Mouse (Mus musculus) yolk sac, embryonic 10.5 days (tissue): Measurements from ENCODE around the gene Mag.
"Not testable (repeated sequence)": the region's sequence is repeated elsewhere in the genome, so short reads cannot be mapped to it uniquely, and the experiment has no call there.

Source experiments
- DNase-seq: peaks from one replicate; pipeline ENCODE4 v3.0.0-alpha.2; 2017; ENCODE audit warnings: low spot score

Mag gene

DNA sequence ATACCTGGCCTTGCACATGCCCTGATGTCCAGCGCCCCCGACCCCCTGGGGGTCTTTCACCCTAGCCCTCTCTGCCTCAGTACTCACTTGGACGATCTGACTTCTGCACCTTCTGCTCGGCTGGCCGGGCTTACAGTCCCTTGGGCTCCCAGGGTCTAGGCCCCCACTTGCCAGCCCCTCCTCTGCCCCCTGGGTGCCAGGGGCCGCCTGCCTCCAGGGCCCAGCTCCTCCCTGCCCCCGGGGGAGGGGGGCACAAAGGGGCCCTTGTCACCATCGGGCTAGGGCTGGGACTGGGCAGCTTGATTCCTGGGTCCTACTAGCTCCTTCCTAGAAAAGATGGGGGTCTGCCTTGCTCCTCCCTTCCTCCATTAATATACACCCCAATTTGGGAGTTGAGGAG is at the start of gene Mag:
TSS of gene Mag (minus strand) at position 142 of the 400 bp plus-strand sequence.
- no peak for DNase-seq

DNA sequence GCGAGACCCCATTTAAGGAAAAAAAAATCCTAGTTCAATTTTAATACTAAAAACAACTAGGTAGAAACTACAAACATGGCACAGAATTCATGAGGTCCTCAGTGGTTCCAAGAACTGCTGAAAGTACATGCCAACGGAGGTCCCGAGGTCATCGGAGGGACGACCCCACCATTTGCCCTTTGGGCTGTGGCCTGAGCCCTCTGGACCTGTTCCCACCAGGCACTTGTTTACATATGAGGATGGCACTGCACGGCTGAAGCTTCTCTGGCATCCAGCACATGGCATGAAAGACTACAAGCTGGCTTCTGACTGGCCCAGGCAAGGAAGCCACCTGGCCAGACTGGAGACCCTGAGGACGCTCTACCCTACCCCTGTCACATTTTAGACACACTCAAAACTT is 49.7 kb upstream of the Mag start:
- DNase-seq: no peak

DNA sequence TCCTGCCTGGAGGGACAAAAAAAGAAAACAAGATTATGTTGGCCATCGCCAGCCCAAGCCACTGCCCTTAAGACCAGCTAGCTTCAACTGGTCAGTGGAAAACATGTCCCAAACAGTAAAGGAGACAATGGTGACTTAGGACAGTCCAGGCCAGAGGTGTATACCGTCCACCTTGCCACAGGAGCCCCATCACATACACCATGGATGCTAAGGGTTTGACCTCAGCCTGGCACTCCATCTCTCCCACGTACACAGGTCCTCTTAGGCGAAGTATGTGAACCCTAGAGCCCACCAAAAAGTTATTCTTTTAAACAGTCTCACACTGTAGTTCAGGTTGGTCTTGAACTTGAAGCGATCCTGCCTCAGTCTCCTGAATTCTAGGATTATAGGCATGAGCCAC is 48.2 kb upstream of the Mag start:
- no peak for DNase-seq

DNA sequence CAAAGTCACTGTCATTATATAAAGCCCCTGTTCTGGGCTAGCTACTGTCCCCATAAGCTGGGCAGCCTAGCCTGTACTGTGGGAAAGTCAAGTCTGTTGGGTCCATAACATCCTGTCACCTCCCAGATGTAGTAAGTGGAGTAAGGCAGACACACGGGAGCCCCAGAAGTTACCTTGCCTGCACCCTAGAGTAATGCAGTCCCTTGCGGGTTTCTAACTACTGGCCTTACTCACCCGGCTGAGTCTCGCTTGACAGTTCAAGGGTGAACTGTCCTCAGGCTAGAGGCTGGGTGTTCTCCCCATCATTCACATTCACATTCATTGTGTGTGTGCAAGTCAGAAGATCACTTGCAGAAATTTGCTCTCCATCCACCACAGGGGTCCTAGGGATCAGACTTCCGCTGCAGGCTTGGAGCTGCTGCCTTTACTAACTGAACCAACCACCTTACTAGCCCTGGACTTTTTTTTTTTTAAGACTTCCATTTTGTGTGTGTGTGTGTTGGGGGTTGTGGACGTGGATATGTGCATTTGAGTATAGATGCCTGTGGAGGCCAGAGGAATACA is 45.2 kb upstream of the Mag start:
- no peak for DNase-seq

DNA sequence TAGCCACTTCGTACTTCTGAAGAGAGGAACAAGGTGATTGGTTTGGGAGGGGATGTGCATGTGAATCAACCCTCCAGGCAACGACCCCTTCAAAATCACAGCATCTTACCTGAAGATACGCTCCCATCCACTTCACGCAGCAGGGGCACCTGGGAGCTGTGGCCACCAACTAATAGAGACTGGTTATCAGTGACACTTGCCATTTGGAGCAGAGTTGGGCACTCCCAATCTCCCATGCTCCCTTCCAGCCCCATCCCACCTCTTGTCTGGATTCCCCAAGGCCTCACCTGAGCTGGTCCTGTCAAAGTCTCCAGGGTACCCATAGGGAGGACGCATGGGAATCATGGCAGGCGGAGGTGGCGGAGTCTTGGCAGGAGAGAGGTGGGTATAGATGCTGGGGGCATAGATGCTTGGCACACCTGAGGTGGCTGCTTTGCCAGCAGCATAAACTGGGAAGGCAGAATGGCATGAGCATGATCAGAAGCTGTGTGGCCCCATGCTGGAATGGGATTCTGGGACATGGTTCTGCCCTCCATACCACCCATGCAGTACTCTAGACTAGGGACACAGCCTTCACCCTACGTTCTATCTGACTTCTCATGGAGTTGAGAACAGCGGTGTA is 44.3 kb upstream of the Mag start:
- DNase-seq: no peak

DNA sequence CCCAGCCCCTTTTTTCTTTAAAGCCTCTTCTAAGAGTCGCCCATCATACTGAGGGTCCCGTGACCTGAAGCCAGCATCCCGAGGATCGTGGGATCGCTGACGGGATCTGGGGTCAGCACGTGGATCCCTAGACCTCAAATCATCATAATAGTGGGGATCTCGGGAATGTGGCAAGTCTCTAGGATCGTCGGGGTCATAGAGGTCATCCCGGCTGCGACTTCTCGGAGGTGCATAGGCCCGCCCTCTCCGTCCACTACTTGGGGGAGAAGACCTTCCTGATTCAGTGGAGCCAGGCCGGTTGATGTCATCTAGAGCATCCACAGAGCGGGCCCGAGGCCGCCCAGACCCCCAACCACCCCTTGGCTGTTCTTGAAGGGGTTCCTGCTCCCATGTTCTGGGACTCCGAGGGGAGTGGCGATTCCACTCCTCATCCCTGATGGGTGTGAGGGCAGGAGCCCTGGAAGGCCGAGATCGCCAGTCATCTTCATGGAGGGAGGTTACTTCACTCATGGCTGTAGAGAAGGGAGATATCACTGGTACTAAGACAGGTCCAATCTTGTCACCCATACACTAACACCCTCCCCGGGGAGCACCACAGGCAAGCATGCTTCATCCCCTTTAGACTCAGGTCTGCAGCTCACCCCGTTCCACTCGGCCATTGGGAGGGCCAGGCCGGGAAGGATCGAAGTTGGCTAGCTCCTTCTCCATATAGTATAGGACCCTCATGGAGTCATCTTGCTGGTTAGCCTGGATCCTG is 43.6 kb upstream of the Mag start:
- peak; percentile 29 for DNase-seq

DNA sequence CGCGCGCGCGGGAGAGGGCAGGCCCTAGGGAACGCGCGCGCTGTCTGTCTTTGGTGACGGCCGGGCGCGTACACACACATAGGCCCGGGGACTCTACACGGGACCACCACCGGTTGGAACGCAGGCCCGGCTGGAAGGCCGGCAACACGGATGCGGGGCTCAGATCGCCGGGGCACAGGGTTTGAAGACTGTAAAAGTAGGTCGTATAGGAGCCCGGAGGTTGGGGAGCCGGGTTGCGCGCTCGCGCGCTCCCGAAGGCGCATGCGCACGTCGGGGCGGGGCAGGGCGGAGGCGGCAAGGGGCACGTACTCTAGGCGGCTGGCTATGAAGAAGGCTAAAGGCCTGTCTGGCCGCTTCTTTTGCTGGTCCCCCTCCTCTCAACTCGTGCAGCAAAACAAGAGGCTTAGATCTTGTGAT is 42.7 kb upstream of the Mag start:
- peak; percentile 91 for DNase-seq

DNA sequence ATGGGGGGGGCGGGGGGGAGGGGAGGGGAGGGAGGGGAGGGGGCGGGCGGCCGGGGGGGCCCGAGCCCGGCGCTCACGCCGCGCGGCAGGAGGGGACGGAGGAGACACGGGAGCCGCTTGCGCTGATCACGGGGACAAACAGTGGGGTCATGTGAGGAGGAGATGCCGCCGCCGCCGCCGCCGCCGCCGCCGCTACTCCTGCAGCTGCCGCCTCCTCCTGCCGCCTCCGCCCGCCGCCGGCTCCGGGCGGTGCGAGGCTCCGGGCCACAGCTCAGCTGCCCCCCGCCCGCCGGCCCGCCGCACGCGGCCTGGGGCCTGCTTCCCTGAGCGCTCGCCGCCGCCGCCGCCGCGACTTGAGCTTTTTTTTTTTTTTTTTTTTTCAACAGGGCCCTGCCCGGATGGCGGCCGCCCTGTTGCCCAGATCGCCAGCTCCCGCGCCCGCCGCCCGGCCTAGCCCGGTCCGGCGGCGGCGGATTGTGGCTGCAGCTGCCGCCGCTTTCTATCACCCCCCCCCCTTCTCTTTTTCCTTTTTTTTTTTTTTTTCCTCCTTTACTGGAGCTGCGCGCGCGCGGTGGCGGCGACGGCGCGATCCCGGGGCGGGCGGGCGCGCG is 42.2 kb upstream of the Mag start, which contains the start of gene Usf2:
TSS of gene Usf2 (minus strand) at position 48 of the 611 bp plus-strand sequence.
- peak; percentile 87 for DNase-seq

DNA sequence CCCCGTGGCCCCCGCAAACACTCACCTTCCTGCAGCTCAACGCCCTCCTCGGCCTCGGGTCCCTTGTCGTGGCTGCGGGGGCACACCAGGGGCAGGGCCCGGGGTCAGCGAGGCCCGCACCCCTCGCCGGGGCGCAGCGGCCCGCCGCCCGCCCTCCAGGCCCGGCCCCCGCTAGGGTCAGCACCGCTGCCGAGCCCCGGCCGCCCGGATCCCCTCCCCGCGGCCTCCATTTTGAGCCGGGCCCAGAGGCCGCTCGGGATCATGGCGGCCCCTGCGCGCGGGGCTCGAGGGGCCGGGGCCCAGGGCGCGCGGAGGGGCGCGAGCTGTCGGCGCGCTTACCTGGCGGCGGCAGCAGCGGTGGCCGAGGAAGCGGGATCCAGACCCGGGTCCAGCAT is 41.7 kb upstream of the Mag start:
- DNase-seq: no peak

DNA sequence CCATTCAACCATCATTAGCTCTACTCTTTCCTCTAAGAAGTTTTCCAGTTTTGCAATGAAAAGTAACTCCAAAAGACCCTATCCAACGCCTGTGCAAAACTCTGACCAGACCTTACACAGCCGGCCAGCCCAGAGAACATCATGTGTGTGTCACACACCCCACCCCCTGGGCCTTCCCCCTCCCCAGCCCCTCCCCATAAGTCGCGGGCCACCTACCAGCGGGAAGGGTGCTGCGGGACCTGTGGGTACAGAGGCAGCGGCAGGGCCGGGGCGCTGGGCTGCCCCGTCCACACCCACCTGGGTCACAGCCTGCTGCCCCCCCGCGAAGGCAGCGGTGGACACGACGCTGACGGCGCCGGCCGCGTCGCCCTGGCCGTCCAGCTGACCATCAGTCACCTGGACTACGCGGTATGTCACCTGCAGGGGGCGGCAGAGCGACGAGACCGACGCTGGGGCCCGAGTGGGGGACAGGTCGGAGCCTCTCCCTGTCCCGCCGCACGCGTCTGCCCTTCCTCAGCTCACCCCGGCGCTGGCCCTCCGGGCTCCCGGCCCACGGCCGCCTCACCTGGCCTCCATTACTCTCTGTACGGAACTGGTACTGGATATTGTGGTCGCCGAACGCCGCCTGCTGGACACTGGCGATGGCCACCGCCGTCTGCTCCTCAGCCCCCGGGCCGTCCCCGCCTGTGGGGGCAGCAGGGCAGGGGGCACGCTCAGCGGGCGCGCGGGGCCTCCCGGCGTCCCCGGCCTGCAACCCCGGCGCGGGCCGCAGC is 41.1 kb upstream of the Mag start:
- peak; percentile 89 for DNase-seq

DNA sequence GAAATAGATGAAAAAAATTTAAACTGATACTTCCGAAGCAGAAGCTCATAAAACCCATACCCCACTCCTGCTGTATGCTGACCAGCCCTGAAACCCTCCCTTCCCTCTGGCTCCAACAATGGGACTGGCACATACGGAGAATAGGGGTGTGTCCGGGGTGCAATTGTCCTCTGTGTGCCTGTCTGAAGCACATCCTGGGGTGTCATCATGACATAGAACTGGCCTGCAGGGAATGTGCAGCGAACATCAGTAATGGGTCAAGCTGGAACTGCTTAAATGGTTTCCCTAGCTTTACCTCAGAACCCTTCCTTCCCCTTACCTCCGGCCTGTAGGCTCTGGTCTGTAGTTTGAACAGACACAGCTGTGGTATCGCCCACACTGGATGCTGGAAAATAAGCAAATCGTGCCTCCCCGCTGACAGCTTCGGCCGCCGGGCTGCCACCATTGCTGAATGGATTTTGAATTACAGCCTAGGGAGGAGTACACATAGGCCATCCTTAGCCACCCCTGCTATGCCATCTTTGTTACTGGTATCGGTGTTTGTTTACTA is 40.4 kb upstream of the Mag start:
- no peak for DNase-seq

DNA sequence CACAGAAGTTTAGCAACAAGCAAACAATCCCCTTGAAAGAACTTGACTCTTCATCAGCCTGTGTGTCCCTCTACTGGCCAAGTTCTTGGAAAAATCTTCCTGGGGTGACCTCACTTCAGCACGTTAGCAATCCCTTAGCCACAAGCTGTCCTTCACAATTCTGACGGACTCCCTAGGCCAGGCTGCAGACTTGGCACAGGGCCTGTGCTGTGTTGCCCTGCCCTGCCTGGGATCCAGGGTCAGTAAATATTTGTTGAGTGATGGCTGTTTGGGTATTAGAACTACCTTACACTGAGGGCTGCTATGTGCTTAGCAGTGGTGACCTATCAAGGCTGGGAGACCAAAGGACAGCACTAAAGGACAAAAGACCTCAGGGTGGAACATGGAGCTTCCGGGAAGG is 39.4 kb upstream of the Mag start:
- no peak for DNase-seq

DNA sequence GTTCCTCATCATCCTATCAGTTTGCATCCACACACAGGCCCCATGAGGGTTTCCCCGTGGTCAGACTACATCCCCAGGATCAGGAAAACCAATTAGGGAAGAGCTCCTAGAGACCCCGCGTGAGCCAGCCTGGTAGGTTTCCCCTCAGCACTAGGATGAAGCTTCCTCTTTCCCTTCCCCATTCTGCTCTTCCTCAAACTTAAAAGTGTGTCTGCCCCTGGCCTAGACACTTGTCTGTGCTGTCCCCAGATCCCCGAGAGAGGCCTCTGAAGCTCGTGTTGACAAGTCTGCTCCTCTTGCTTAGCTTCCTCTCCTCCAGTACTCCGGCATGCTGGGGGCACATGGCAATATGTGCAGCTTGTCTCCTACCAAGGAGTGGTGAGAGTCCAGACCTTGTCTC is 38.8 kb upstream of the Mag start:
- no peak for DNase-seq

DNA sequence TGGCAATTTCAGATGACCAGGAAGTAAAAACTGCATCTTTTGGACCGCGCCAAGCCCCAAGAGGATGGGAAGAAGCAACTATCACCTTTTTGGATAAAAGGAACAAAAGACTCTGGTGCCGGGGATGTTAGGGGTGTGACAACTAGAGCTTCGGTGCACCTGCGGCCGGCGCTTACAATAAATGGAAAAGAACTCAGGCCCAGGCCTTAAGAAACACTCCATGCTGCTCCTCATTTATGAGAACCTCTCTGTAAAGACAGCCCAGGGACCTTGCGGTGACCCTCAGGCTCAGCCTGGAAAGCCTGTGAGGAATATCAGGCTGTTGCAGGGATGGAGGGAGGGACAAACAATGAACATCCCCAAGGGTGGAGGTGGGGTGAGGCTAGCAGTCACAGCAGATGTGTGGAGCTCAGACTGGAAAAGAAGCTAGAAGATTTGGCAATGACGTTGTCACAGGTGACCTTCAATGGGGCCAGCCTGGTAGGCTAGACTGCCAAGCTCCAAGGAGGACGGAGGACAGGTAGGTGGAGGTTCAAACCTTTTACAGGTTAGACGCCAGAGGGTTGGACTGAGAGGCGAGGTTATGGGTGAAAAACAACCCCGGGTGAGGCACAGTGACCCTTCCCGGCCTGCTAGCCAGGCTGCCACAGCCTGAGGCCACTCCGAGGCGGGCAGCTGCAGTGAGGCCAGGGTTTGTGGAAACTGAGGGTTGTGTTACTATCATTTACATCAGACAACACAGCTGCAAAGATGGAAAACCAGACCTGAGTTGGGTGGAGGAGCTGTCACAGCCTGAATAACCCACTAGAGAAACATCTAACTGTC is 38.0 kb upstream of the Mag start:
- DNase-seq: no peak

DNA sequence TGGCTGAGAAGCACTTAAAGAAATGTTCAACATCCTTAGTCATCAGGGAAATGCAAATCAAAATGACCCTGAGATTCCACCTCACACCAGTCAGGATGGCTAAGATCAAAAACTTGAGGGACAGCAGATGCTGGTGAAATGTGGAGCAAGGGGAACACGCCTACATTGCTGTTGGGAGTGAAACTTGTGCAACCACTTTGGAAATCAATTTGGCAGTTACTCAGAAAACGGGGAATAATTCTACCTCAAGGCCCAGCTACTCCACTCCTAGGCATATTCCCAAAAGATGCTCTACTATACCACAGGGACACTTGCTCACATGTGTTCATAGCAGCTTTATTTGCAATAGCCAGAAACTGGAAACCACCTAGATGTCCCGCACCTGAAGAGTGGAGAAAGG is 35.2 kb upstream of the Mag start:
- DNase-seq: not testable (repeated sequence)

DNA sequence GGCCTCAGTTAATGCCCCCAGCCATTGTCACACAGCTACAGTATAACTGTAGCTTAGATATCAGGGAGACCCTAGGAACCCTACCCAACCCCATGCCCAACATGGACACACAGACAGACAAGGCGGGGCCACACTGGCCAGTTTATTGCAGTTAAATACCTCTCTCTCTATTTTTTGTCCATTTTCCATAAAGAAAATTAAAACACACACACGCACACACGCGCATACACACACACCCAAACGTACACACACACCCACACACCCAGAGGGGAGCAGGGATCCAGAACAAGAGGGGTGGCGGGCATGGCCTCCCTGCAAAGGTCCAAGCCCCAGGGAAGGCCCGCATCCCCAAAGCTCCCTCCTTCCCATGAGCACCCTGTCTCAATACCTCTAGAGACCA is 31.2 kb upstream of the Mag start:
- DNase-seq: no peak

DNA sequence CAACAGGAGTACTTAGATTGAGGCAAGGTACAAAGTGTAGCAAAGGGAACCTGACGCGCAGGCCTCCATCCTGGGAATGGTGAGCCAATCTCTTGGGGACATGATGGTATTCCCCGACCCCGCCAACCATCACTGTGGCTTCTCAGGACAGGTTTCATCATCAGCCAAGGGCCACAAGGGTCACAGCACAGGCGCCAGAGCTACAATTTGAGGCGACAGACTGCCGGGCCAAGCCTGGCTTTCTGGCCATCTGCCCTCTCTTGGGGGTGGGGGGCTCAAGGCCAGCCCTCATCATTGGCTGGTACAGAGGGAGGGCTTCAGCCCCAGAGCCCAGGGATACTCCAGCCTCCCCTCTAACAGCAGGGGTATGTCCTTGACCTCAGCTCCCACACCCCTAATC is 30.8 kb upstream of the Mag start:
- DNase-seq: not testable (repeated sequence)

DNA sequence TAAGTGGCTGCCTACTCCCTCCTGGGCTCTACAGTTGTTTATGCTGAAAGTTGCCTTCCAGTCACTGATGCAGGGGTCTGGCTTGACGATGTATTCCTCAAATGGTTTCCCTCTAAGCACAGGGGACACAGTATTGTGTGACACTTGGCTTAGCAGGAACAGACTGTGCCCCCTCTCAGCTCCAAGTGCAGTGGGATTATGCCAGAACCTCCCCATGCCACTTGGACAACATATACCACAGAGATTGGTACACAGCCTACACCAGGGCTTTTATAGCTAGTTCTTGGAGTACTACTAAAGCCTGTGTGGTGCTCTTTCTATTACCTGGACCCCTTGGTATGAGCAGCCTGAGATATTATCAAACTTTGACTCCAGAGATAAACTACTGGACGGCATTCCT is 30.0 kb upstream of the Mag start:
- DNase-seq: not testable (repeated sequence)

DNA sequence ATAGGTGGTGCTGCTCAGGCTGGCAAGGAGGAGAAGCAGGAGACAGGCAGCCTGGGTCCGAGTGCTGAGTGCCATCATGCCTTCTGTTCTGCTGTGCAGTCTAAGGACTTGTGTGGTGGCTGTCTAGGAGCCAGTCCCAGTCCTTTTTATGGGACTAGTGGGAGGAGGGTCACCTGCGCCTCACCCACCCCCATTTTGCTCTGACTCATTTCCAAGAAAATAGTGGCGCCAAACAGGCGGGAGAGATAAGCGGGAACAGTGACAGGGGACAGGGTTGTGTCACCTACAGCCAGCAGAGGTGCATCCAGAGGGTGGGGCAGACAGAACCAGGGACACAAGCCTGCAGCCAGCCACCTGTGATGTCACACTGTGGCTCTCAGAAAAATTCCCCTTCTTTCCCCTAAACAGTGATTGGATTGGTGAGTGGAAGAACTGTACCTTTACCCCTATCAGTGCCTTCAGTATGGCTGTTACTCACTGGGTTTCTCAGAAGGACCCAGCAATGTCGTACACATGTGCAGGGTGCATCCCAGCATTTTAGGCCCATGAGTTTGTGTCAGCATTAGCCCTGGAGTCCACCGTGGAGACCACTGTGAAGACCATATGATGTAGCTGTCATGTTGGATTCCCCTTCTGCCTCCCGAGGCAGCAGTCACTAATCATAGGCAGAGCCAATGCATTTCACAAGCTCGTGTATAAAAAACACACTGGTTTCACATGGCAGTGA is 29.4 kb upstream of the Mag start, which contains the start of gene Hamp:
TSS of gene Hamp (minus strand) at position 124 of the 727 bp plus-strand sequence.
- no peak for DNase-seq

DNA sequence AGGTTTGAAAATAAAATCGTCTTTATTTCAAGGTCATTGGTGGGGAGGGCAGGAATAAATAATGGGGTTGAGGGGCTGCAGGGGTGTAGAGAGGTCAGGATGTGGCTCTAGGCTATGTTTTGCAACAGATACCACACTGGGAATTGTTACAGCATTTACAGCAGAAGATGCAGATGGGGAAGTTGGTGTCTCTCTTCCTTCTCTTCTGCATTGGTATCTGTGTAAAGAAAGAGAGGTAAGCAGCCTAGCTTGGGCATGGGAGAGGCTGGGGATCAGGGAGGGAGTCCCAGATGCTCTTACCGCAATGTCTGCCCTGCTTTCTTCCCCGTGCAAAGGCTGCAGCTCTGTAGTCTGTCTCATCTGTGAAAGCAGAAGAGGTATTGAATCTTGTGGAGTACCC is 27.7 kb upstream of the Mag start:
- DNase-seq: not testable (repeated sequence)
